Mouse (Mus musculus) MEL (cell line): ENCODE results near the gene Adgrv1. TPM values are rescaled to one million over a fixed set of nuclear protein-coding genes. Genes with fewer than 3 reads are reported as not detected.

Experiments used
- DNase-seq: peaks from one replicate; pipeline ENCODE4 v3.0.0; 2011; ENCODE audit warnings: low read depth, low spot score
- H3K27ac ChIP-seq: 2 replicates; pipeline ENCODE4 v1.5.1; 2012; ENCODE audit warnings: low read depth, mild to moderate bottlenecking, control low read depth, low read length, moderate library complexity; ENCODE audit not compliant: control insufficient read depth
- H3K27me3 ChIP-seq, 2 experiments: fragments of 150-350 bp in 1 of 2; sonication (generic) in 1 of 2; 2 replicates each; pipeline ENCODE4 v1.6.1; 2012; ENCODE audit warnings: low read length in 2 of 2, mild to moderate bottlenecking in 2 of 2, improper control_type of control experiment in 1 of 2, moderate library complexity in 1 of 2; ENCODE audit not compliant: insufficient read depth in 2 of 2, control insufficient read depth in 1 of 2
- H3K36me3 ChIP-seq, 2 experiments: 2 replicates each; pipeline ENCODE4 v1.6.1; 2012 to 2014; ENCODE audit warnings: low read length in 2 of 2, improper control_type of control experiment in 1 of 2, inconsistent platforms in 1 of 2, mild to moderate bottlenecking in 1 of 2; ENCODE audit not compliant: insufficient read depth in 2 of 2, control insufficient read depth in 1 of 2
- H3K4me1 ChIP-seq, 2 experiments: fragments of 150-350 bp in 1 of 2; sonication (generic) in 1 of 2; 2 replicates each; pipeline ENCODE4 v1.6.1; 2012; ENCODE audit warnings: low read length in 2 of 2, improper control_type of control experiment in 1 of 2, mild to moderate bottlenecking in 1 of 2; ENCODE audit not compliant: insufficient read depth in 2 of 2, control insufficient read depth in 1 of 2
- H3K4me3 ChIP-seq, 2 experiments: fragments of 150-350 bp in 1 of 2; sonication (generic) in 1 of 2; 2 replicates each; pipeline ENCODE4 v1.5.1; 2012; ENCODE audit warnings: low read depth in 2 of 2, low read length in 2 of 2, mild to moderate bottlenecking in 2 of 2, moderate library complexity in 2 of 2, control low read depth in 1 of 2, improper control_type of control experiment in 1 of 2; ENCODE audit not compliant: control insufficient read depth in 1 of 2, insufficient read depth in 1 of 2
- H3K79me2 ChIP-seq: 2 replicates; pipeline ENCODE4 v1.6.1; 2012; ENCODE audit warnings: mild to moderate bottlenecking, low read length, moderate library complexity; ENCODE audit not compliant: control insufficient read depth, poor library complexity, insufficient read depth
- H3K9ac ChIP-seq: 2 replicates; pipeline ENCODE4 v1.6.1; 2012; ENCODE audit warnings: low read depth, mild to moderate bottlenecking, control low read depth, low read length, moderate library complexity; ENCODE audit not compliant: control insufficient read depth, poor library complexity, severe bottlenecking
- H3K9me3 ChIP-seq: fragments of 150-350 bp; sonication (generic); replicated peaks from 2 replicates; pipeline ENCODE4 v1.6.1; 2012; ENCODE audit warnings: mild to moderate bottlenecking, low read length, improper control_type of control experiment, moderate library complexity; ENCODE audit not compliant: insufficient read depth
- BHLHE40 ChIP-seq: IDR thresholded peaks from 2 replicates; pipeline ENCODE4 v1.6.1; 2012; ENCODE audit warnings: low read depth, mild to moderate bottlenecking, inconsistent platforms, low read length, improper control_type of control experiment, borderline replicate concordance
- CHD1 ChIP-seq: IDR thresholded peaks from 2 replicates; pipeline ENCODE4 v1.6.1; 2012; ENCODE audit warnings: low read depth, mild to moderate bottlenecking, inconsistent platforms, low read length, improper control_type of control experiment
- CHD2 ChIP-seq: IDR thresholded peaks from 2 replicates; pipeline ENCODE4 v1.6.1; 2011; ENCODE audit warnings: low read length, improper control_type of control experiment
- E2F4 ChIP-seq: IDR thresholded peaks from 2 replicates; pipeline ENCODE4 v1.6.1; 2011; ENCODE audit warnings: low read depth, low read length, improper control_type of control experiment, borderline replicate concordance
- ELF1 ChIP-seq: IDR thresholded peaks from 2 replicates; pipeline ENCODE4 v1.6.1; 2014; ENCODE audit warnings: low read depth, mild to moderate bottlenecking, inconsistent platforms, low read length, improper control_type of control experiment, moderate library complexity
- EP300 ChIP-seq, 2 experiments: IDR thresholded peaks; 2 replicates each; pipeline ENCODE4 v1.6.1; 2011; ENCODE audit warnings: improper control_type of control experiment in 2 of 2, low read length in 2 of 2, low read depth in 1 of 2, mild to moderate bottlenecking in 1 of 2
- ETS1 ChIP-seq: IDR thresholded peaks from 2 replicates; pipeline ENCODE4 v1.6.1; 2012; ENCODE audit warnings: low read depth, mild to moderate bottlenecking, inconsistent platforms, low read length, improper control_type of control experiment, moderate library complexity
- GABPA ChIP-seq: IDR thresholded peaks from 2 replicates; pipeline ENCODE4 v1.6.1; 2012; ENCODE audit warnings: low read depth, mild to moderate bottlenecking, inconsistent platforms, low read length, improper control_type of control experiment, moderate library complexity
- GATA1 ChIP-seq: IDR thresholded peaks from 2 replicates; pipeline ENCODE4 v1.6.1; 2011; ENCODE audit warnings: low read depth, low read length, improper control_type of control experiment
- HCFC1 ChIP-seq: IDR thresholded peaks from 2 replicates; pipeline ENCODE4 v1.6.1; 2012; ENCODE audit warnings: low read depth, mild to moderate bottlenecking, inconsistent platforms, low read length, improper control_type of control experiment, moderate library complexity
- JUND ChIP-seq: IDR thresholded peaks from 2 replicates; pipeline ENCODE4 v1.6.1; 2011; ENCODE audit warnings: low read depth, mild to moderate bottlenecking, improper control_type of control experiment, low read length
- KAT2A ChIP-seq: conservative IDR thresholded peaks from 2 replicates; pipeline ENCODE4 v1.6.1; 2012; ENCODE audit warnings: low read depth, low read length, improper control_type of control experiment, inconsistent platforms
- MAFK ChIP-seq: IDR thresholded peaks from 2 replicates; pipeline ENCODE4 v1.6.1; 2011; ENCODE audit warnings: low read depth, mild to moderate bottlenecking, low read length, improper control_type of control experiment, borderline replicate concordance
- MAX ChIP-seq: IDR thresholded peaks from 2 replicates; pipeline ENCODE4 v1.6.1; 2011; ENCODE audit warnings: low read length, improper control_type of control experiment
- MAZ ChIP-seq: IDR thresholded peaks from 2 replicates; pipeline ENCODE4 v1.6.1; 2012; ENCODE audit warnings: low read depth, mild to moderate bottlenecking, inconsistent platforms, low read length, improper control_type of control experiment
- MEF2A ChIP-seq: IDR thresholded peaks from 2 replicates; pipeline ENCODE4 v1.6.1; 2014; ENCODE audit warnings: low read depth, mild to moderate bottlenecking, inconsistent platforms, low read length, improper control_type of control experiment; ENCODE audit not compliant: poor library complexity, insufficient replicate concordance, severe bottlenecking; ENCODE audit errors: extremely low read depth
- MXI1 ChIP-seq: IDR thresholded peaks from 2 replicates; pipeline ENCODE4 v1.6.1; 2011; ENCODE audit warnings: mild to moderate bottlenecking, low read depth, low read length, improper control_type of control experiment
- MYB ChIP-seq: IDR thresholded peaks from 2 replicates; pipeline ENCODE4 v1.6.1; 2011; ENCODE audit warnings: mild to moderate bottlenecking, low read depth, low read length, improper control_type of control experiment
- MYC ChIP-seq: IDR thresholded peaks from 2 replicates; pipeline ENCODE4 v1.6.1; 2011; ENCODE audit warnings: low read depth, mild to moderate bottlenecking, low read length, improper control_type of control experiment, moderate library complexity
- NRF1 ChIP-seq: IDR thresholded peaks from 2 replicates; pipeline ENCODE4 v1.6.1; 2014; ENCODE audit warnings: low read depth, mild to moderate bottlenecking, inconsistent platforms, low read length, improper control_type of control experiment, moderate library complexity; ENCODE audit not compliant: poor library complexity, insufficient read depth, severe bottlenecking
- POLR2A ChIP-seq, 2 experiments: IDR thresholded peaks; 2 replicates each; pipeline ENCODE4 v1.6.1; 2011 to 2012; ENCODE audit warnings: low read length in 2 of 2, mild to moderate bottlenecking in 2 of 2, control low read depth in 1 of 2, improper control_type of control experiment in 1 of 2, low read depth in 1 of 2, moderate library complexity in 1 of 2; ENCODE audit not compliant: control insufficient read depth in 1 of 2, insufficient read depth in 1 of 2, poor library complexity in 1 of 2
- POLR2AphosphoS2 ChIP-seq: IDR thresholded peaks from 2 replicates; pipeline ENCODE4 v1.6.1; 2011; ENCODE audit warnings: low read length, improper control_type of control experiment
- POLR2AphosphoS5 ChIP-seq: IDR thresholded peaks from 2 replicates; pipeline ENCODE4 v1.6.1; 2012; ENCODE audit warnings: low read depth, borderline replicate concordance, mild to moderate bottlenecking, inconsistent platforms, low read length, moderate library complexity, mixed read lengths
- RCOR1 ChIP-seq: IDR thresholded peaks from 2 replicates; pipeline ENCODE4 v1.6.1; 2012; ENCODE audit warnings: low read depth, mild to moderate bottlenecking, inconsistent platforms, low read length, improper control_type of control experiment
- SIN3A ChIP-seq: IDR thresholded peaks from 2 replicates; pipeline ENCODE4 v1.6.1; 2012; ENCODE audit warnings: low read length, improper control_type of control experiment, inconsistent platforms
- TAL1 ChIP-seq: IDR thresholded peaks from 2 replicates; pipeline ENCODE4 v1.6.1; 2012; ENCODE audit warnings: mild to moderate bottlenecking, inconsistent platforms, low read length, moderate library complexity, mixed read lengths
- TBP ChIP-seq: IDR thresholded peaks from 2 replicates; pipeline ENCODE4 v1.8.0; 2011; ENCODE audit warnings: low read depth, low read length, improper control_type of control experiment
- TCF12 ChIP-seq: IDR thresholded peaks from 2 replicates; pipeline ENCODE4 v1.6.1; 2014; ENCODE audit warnings: low read depth, mild to moderate bottlenecking, inconsistent platforms, low read length, improper control_type of control experiment, moderate library complexity
- UBTF ChIP-seq: IDR thresholded peaks from 2 replicates; pipeline ENCODE4 v1.6.1; 2012; ENCODE audit warnings: low read depth, mild to moderate bottlenecking, inconsistent platforms, low read length, improper control_type of control experiment, moderate library complexity, borderline replicate concordance; ENCODE audit not compliant: insufficient read depth
- USF1 ChIP-seq: IDR thresholded peaks from 2 replicates; pipeline ENCODE4 v1.6.1; 2014; ENCODE audit warnings: low read depth, mild to moderate bottlenecking, inconsistent platforms, low read length, improper control_type of control experiment, moderate library complexity
- USF2 ChIP-seq, 2 experiments: IDR thresholded peaks; 2 replicates each; pipeline ENCODE4 v1.6.1; 2011 to 2012; ENCODE audit warnings: improper control_type of control experiment in 2 of 2, low read length in 2 of 2, borderline replicate concordance in 1 of 2, inconsistent platforms in 1 of 2, low read depth in 1 of 2, mild to moderate bottlenecking in 1 of 2; ENCODE audit not compliant: insufficient read depth in 1 of 2
- ZC3H11A ChIP-seq: IDR thresholded peaks from 2 replicates; pipeline ENCODE4 v1.6.1; 2012; ENCODE audit warnings: low read depth, mild to moderate bottlenecking, inconsistent platforms, low read length, improper control_type of control experiment
- ZKSCAN1 ChIP-seq: IDR thresholded peaks from 2 replicates; pipeline ENCODE4 v1.6.1; 2012; ENCODE audit warnings: low read depth, mild to moderate bottlenecking, inconsistent platforms, low read length, improper control_type of control experiment, moderate library complexity
- ZMIZ1 ChIP-seq: IDR thresholded peaks from 2 replicates; pipeline ENCODE4 v1.6.1; 2012; ENCODE audit warnings: low read depth, mild to moderate bottlenecking, inconsistent platforms, low read length, improper control_type of control experiment, moderate library complexity
- ZNF384 ChIP-seq: IDR thresholded peaks from 2 replicates; pipeline ENCODE4 v1.6.1; 2012; ENCODE audit warnings: low read depth, mild to moderate bottlenecking, inconsistent platforms, low read length, improper control_type of control experiment
- polyA plus RNA-seq, 2 experiments: library from polyadenylated mRNA; stranded (reverse) in 1 of 2; unstranded in 1 of 2; fragments of >175 nt in 1 of 2; fragments of >200 nt in 1 of 2; gene quantifications; 2 replicates each; pipeline versions ENCODE4 v1.2.1 to v1.2.4; 2012; ENCODE audit warnings: low replicate concordance in 2 of 2, low read depth in 1 of 2; ENCODE audit not compliant: insufficient read length in 2 of 2, insufficient read depth in 1 of 2, missing spikeins in 1 of 2
- total RNA-seq: library from RNA; depleted of rRNA; stranded (reverse); fragments of 300-350 nt; gene quantifications from 2 replicates; pipeline ENCODE4 v1.2.3, GENCODE M21; 2012

The Adgrv1 gene
- total and polyA plus RNA-seq, 3 experiments, result 5.6 to 5.8 TPM; not detected in 1

DNA sequence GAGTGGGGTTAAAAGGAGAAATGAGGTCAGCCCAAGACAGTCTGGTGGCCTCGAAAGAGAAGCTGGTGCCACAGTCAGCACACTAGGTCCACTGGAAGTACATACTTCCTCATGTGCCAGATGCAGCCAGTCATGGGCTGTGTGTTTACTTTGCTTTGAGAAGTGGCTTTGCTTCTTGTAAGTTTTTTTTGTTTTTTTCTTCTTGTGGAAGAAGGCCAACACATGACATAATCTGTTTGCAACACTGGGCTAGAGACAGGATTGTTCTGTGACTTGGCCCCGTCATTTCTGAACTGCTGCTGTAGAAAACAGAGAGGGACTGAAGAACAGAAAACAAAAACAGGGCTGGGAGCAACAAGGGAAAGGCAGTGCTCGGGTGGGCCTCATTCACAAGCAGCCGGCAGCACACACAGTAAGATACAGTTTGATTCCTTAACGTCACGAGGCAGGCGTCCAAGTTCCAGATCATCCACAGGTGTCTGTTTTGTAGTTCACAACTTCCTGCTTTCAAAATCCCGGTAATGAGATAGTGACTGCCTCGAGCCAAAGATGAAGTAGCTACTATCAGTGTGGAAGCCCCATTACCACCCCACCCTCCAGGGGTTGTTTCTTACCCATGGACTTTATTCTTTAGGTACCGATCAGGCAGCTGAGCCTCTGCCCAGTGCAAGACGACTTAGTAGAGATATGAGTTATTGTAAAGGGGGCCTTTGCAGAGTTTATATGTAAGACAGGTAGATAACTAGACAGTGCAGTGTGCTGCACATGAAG lies 496.1 kb downstream of the Adgrv1 start:
- H3K9me3 ChIP-seq, result no peaks in the 10 kb centered on the region
- H3K4me1 ChIP-seq, result peaks cover under 1 to 7% of the 10 kb centered on the region in 2 experiments
- peak overlapping the region; percentile 27 to 31; a peak in 3 of 4 replicates for H3K4me3 ChIP-seq
- peak overlapping the region; percentile 56 for H3K9ac ChIP-seq
- no peaks in the 10 kb centered on the region for H3K79me2 ChIP-seq
- no peaks in the 10 kb centered on the region for H3K27me3 ChIP-seq
- H3K27ac ChIP-seq, result peak overlapping the region; percentile 69
- peak; percentile 69 for DNase-seq
- no peak for TF ChIP-seq USF2 (IDR thresholded peaks at IDR 0.05; ENCODE audit: borderline replicate concordance in 1 of 2, insufficient read depth in 1 of 2, low read depth in 1 of 2, low read length in 2 of 2)
- no peak for TF ChIP-seq NRF1
- TF ChIP-seq TAL1, result no peak
- TF ChIP-seq ETS1, result no peak; the same call in 1 of the 2 replicates
- no peak for TF ChIP-seq POLR2A (IDR thresholded peaks at IDR 0.05; ENCODE audit: control insufficient read depth in 1 of 2, insufficient read depth in 1 of 2, low read depth in 1 of 2, low read length in 2 of 2, poor library complexity in 1 of 2)
- TF ChIP-seq ZKSCAN1, result no peak
- no peak for TF ChIP-seq MYC
- no peak for TF ChIP-seq POLR2AphosphoS5
- no peak for TF ChIP-seq JUND
- no peak for TF ChIP-seq TBP
- TF ChIP-seq GATA1, result no peak
- no peak for TF ChIP-seq CHD1
- TF ChIP-seq HCFC1, result no peak
- no peak for TF ChIP-seq SIN3A
- no peak for TF ChIP-seq BHLHE40
- no peak for TF ChIP-seq MXI1
- TF ChIP-seq CHD2, result no peak
- no peak for TF ChIP-seq USF1
- no peak for TF ChIP-seq MAFK
- no peak for TF ChIP-seq GABPA
- TF ChIP-seq MAZ, result no peak
- TF ChIP-seq MYB, result 0 out of 2 replicates have a peak, but pooled peaks have one; percentile 11
- no peak for TF ChIP-seq ZC3H11A
- TF ChIP-seq RCOR1, result no peak
- no peak for TF ChIP-seq ZMIZ1
- TF ChIP-seq POLR2AphosphoS2, result no peak
- no peak for TF ChIP-seq MEF2A
- peak; percentile 41; the same call in 1 of the 2 replicates for TF ChIP-seq ELF1
- TF ChIP-seq EP300 (IDR thresholded peaks at IDR 0.05; ENCODE audit: low read depth in 1 of 2, low read length in 2 of 2), result peak; percentile 25 to 32; a peak in 2 of 4 replicates
- no peak for TF ChIP-seq KAT2A
- peak; percentile 48; the same call in 1 of the 2 replicates for TF ChIP-seq TCF12
- no peak for TF ChIP-seq MAX
- no peak for TF ChIP-seq E2F4
- TF ChIP-seq ZNF384, result 0 out of 2 replicates have a peak, but pooled peaks have one; percentile 33
- no peak for TF ChIP-seq UBTF
- H3K36me3 ChIP-seq, result peaks cover 0 to 6% of the 10 kb centered on the region in 2 experiments; a peak in 2 of 4 replicates
